Comparison of ENCODE assay signal across 20 mouse cellular contexts in the genomic region with DNA sequence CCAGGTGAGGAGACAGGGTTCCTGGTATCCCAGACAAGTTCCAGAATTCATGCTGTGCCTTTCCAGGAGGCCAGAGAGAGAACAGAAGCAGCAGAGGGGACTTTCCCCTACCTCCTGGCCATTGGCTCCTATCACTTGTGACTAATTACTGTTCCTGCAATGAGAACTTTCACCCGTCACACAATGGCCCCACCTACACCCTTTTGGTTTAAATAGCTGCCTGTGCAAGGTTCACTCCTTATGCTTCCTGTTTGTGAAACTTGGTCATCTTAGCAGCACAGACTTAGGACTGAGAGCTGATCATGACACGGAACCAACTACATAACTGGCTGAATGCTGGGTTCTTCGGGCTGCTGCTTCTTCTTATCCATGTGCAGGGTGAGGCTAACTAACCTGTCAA. TPM values are rescaled to one million over a fixed set of nuclear protein-coding genes. Genes with fewer than 3 reads are reported as not detected.
DNase-seq lines count a peak whose midpoint lies in the region; ATAC-seq and TF ChIP-seq lines count a peak whose summit lies in the region.
"Had no signal": no experiment of that assay in that cellular context is flagged by ENCODE, and none has a peak within 500 bp of the region (broad histone marks: within the 10 kb centered on the region; RNA-seq: fewer than 3 reads in every experiment).

A gene (plus strand): TSS at position 238 of the 400 bp plus-strand sequence.

- TF ChIP-seq CTCF in small intestine, adult 2 months (IDR thresholded peaks at IDR 0.05; ENCODE audit: extremely low read depth, insufficient read length, insufficient replicate concordance, low read depth, low read length): no peak

- DNase-seq in kidney, adult 18-20 months: peak; percentile 41
- no peak for DNase-seq in kidney, postnatal 4 days
- peak; percentile 34 for DNase-seq in CD4-positive helper T cell, adult 2 months (ENCODE audit: low read depth, low spot score)
- no peak for DNase-seq in right cerebral cortex, postnatal 36 days (ENCODE audit: low spot score in 2 of 2)
- DNase-seq: adrenal gland, adult 8-10 months; cerebellum, adult 11 months; cerebellum, postnatal 25 days; thymus, postnatal 36 days had no signal

- H3K27ac ChIP-seq in small intestine, adult 2 months (ENCODE audit: insufficient read depth, low read depth, low read length): peak within 1 kb of the TSS; percentile 99
- H3K27ac ChIP-seq: left cerebral cortex, adult 2 months; limb, embryonic 10.5 days; liver, embryonic 12.5 days; lung, embryonic 15.5 days; midbrain, embryonic 15.5 days had no signal

- H3K27me3 ChIP-seq in small intestine, adult 2 months (ENCODE audit: control insufficient read depth, insufficient read depth, low read length): no peaks in the 10 kb centered on the region
- H3K27me3 ChIP-seq: heart, embryonic 12.5 days; liver, embryonic 12.5 days; lung, embryonic 15.5 days; midbrain, embryonic 15.5 days had no signal

- H3K36me3 ChIP-seq in small intestine, adult 2 months (ENCODE audit: control insufficient read depth, insufficient read depth, low read length): no peaks in the 10 kb centered on the region; the same call in 1 of the 2 replicates
- H3K36me3 ChIP-seq: heart, embryonic 12.5 days; limb, embryonic 10.5 days; liver, embryonic 12.5 days; lung, embryonic 15.5 days; midbrain, embryonic 15.5 days had no signal

- peak within 1 kb of the TSS; percentile 38 for H3K4me3 ChIP-seq in small intestine, adult 2 months (ENCODE audit: low read depth, low read length)
- H3K4me3 ChIP-seq: heart, embryonic 12.5 days; left cerebral cortex, adult 2 months; limb, embryonic 10.5 days; liver, embryonic 12.5 days; lung, embryonic 15.5 days; midbrain, embryonic 15.5 days had no signal

- ATAC-seq in inflammation-experienced regulatory T-cells, adult 6 months: peak; percentile 96
- ATAC-seq in frontal cortex, adult (ENCODE audit: low TSS enrichment): no peak
- ATAC-seq: hindbrain, embryonic 16.5 days; liver, embryonic 12.5 days; midbrain, embryonic 15.5 days had no signal

- peaks cover 9% of the 10 kb centered on the region; the same call in 1 of the 2 replicates for H3K4me1 ChIP-seq in small intestine, adult 2 months (ENCODE audit: control insufficient read depth, insufficient read depth, insufficient read length, low read length)
- H3K4me1 ChIP-seq: heart, embryonic 12.5 days; limb, embryonic 10.5 days; liver, embryonic 12.5 days; lung, embryonic 15.5 days; midbrain, embryonic 15.5 days had no signal

- WGBS in small intestine, adult 2 months: 23% methylated on average over 3 of the region's 3 CpGs

- TF ChIP-seq POLR2A in small intestine, adult 2 months (IDR thresholded peaks at IDR 0.05; ENCODE audit: low read depth, low read length): no peak

RNA-seq across cellular contexts. Expression of the gene that starts here (rescaled TPM):
- 10 to 100 TPM; 13.5 to 37.4 (median 35.5) TPM for polyA plus RNA-seq in inflammation-experienced regulatory T-cells, adult 6 months (2017; shearing (Covaris generic))
- polyA plus RNA-seq in small intestine, adult 2 months (2012; rRNA removed): 212 and 276 TPM in 2 replicates
- polyA plus RNA-seq: forebrain, embryonic 11.5 days; heart, embryonic 12.5 days; hindbrain, embryonic 16.5 days; limb, embryonic 10.5 days; liver, embryonic 12.5 days; lung, embryonic 15.5 days; midbrain, embryonic 15.5 days; neural tube, embryonic 11.5 days had no signal

Comparison
In these comparisons a context has a peak if more than half of its experiments do, and no peak if none do; other contexts are left out.
1. DNase-seq: peak in kidney, adult 18-20 months (single experiment) and CD4-positive helper T cell, adult 2 months (single experiment); none in kidney, postnatal 4 days (0 of 2) and right cerebral cortex, postnatal 36 days (0 of 2).